Mouse (Mus musculus) kidney, postnatal 0 days (tissue): Measurements from ENCODE around the gene Map1lc3b. TPM values are rescaled to one million over a fixed set of nuclear protein-coding genes. Genes with fewer than 3 reads are reported as not detected.
A peak's percentile ranks its signal among the peaks of the same experiment; 100 is the strongest.

ENCODE experiments used
- ATAC-seq: fragments of 200-750 bp; cut with Nextera tagmentation; replicated peaks from 2 replicates; pipeline ENCODE4 v1.8.0; 2017; ENCODE audit warnings: low read depth, moderate number of reproducible peaks, moderate TSS enrichment, moderate library complexity; ENCODE audit not compliant: low FRiP score
- DNase-seq: peaks from one replicate; pipeline ENCODE4 v3.0.0-alpha.2; 2016; ENCODE audit warnings: low spot score
- H3K27ac ChIP-seq: fragments of 300-500 bp; sonication (generic); 2 replicates; pipeline ENCODE4 v1.5.1; 2014; ENCODE audit warnings: mild to moderate bottlenecking
- H3K27me3 ChIP-seq: fragments of 300-500 bp; sonication (generic); 2 replicates; pipeline ENCODE4 v1.6.1; 2014; ENCODE audit warnings: low read length, mixed read lengths; ENCODE audit not compliant: insufficient read depth
- H3K36me3 ChIP-seq: fragments of 300-500 bp; sonication (generic); 2 replicates; pipeline ENCODE4 v1.6.1; 2014; ENCODE audit warnings: low read length, mixed read lengths; ENCODE audit not compliant: insufficient read depth
- H3K4me1 ChIP-seq: fragments of 300-500 bp; sonication (generic); replicated peaks from 2 replicates; pipeline ENCODE4 v1.6.1; 2014; ENCODE audit warnings: antibody characterized with exemption, low read length, mixed read lengths; ENCODE audit not compliant: insufficient read depth
- H3K4me2 ChIP-seq: fragments of 300-500 bp; sonication (generic); 2 replicates; pipeline ENCODE4 v1.6.1; 2014; ENCODE audit warnings: mild to moderate bottlenecking, low read length, moderate library complexity, mixed read lengths
- H3K4me3 ChIP-seq: fragments of 300-500 bp; sonication (generic); replicated peaks from 2 replicates; pipeline ENCODE4 v1.5.1; 2014; ENCODE audit warnings: low read depth, low read length
- H3K9ac ChIP-seq: fragments of 300-500 bp; sonication (generic); 2 replicates; pipeline ENCODE4 v1.6.1; 2014; ENCODE audit warnings: low read depth, low read length
- H3K9me3 ChIP-seq: fragments of 300-500 bp; sonication (generic); replicated peaks from 2 replicates; pipeline ENCODE4 v1.6.1; 2016; ENCODE audit warnings: low read length, inconsistent platforms, mixed read lengths
- CTCF ChIP-seq: IDR thresholded peaks from 2 replicates; pipeline ENCODE4 v1.5.1; 2016; ENCODE audit warnings: antibody characterized with exemption, low read depth, mild to moderate bottlenecking, moderate library complexity
- WGBS: fragments of 180-500 bp; shearing (Covaris S2); extraction: QIAGEN DNeasy Blood & Tissue Kit; methylation state at CpG from one replicate; pipeline ENCODE4 v1.1.7; 2014; 5-methylcytosine and 5-hydroxymethylcytosine counted together
- polyA plus RNA-seq: library from polyadenylated mRNA; unstranded; fragments of >200 nt; fragmentation: Nextera tagmentation; extraction: Ambion mirVana; gene quantifications from 2 replicates; pipeline ENCODE4 v1.2.1, GENCODE M21; 2015

The Map1lc3b gene
- polyA plus RNA-seq, 1 experiment from 2014 or later: 281 TPM

GRCm38 (mm10) chr8:121628681-121629080, 38.5 kb downstream of the Map1lc3b start:
- Histone ChIP-seq H3K4me2 (no peak overlapping the region), H3K27me3 (no peaks in the 10 kb centered on the region), H3K36me3 (peaks cover 8% of the 10 kb centered on the region), H3K4me3 (no peak overlapping the region), H3K9me3 (no peaks in the 10 kb centered on the region), H3K4me1 (peaks cover 14% of the 10 kb centered on the region), H3K27ac (no peak overlapping the region), H3K9ac (no peak overlapping the region)
- no peak for DNase-seq
- WGBS: 84% methylated on average over 4 of the region's 4 CpGs
- TF ChIP-seq CTCF: no peak
- no peak for ATAC-seq

- 27% methylated on average over 7 of the region's 7 CpGs for WGBS
- ATAC-seq (peak; percentile 58; the same call in 1 of the 2 replicates), DNase-seq (peak; percentile 66)
Measured at GRCm38 (mm10) chr8:121631645-121632071, 41.5 kb downstream of the Map1lc3b start.

GRCm38 (mm10) chr8:121632401-121632800, 42.2 kb downstream of the Map1lc3b start:
- 80% methylated on average over 5 of the region's 5 CpGs for WGBS
- no peak for TF ChIP-seq CTCF
- Histone ChIP-seq H3K4me3 (no peak overlapping the region), H3K4me2 (no peak overlapping the region), H3K9ac (no peak overlapping the region), H3K27me3 (no peaks in the 10 kb centered on the region), H3K27ac (peak overlapping the region; percentile 73; the same call in 1 of the 2 replicates), H3K9me3 (no peaks in the 10 kb centered on the region), H3K4me1 (peaks cover 18% of the 10 kb centered on the region), H3K36me3 (peaks cover 5% of the 10 kb centered on the region)
- ATAC-seq: no peak
- no peak for DNase-seq

More at GRCm38 (mm10) chr8:121631645-121632071, 41.5 kb downstream of the Map1lc3b start:
- Histone ChIP-seq H3K4me1 (peaks cover 18% of the 10 kb centered on the region), H3K4me3 (no peak overlapping the region), H3K27ac (peak overlapping the region; percentile 73), H3K9me3 (no peaks in the 10 kb centered on the region), H3K36me3 (peaks cover 6% of the 10 kb centered on the region), H3K9ac (no peak overlapping the region), H3K27me3 (no peaks in the 10 kb centered on the region), H3K4me2 (no peak overlapping the region)
- peak; percentile 43; the same call in 1 of the 2 replicates for TF ChIP-seq CTCF

GRCm38 (mm10) chr8:121635534-121635933, 45.4 kb downstream of the Map1lc3b start:
- Histone ChIP-seq H3K4me3 (no peak overlapping the region), H3K27me3 (no peaks in the 10 kb centered on the region), H3K9ac (no peak overlapping the region), H3K4me2 (no peak overlapping the region), H3K36me3 (no peaks in the 10 kb centered on the region), H3K9me3 (no peaks in the 10 kb centered on the region), H3K4me1 (peaks cover 18% of the 10 kb centered on the region), H3K27ac (peak overlapping the region; percentile 19; the same call in 1 of the 2 replicates)
- DNase-seq: peak; percentile 71
- no peak; the same call in 1 of the 2 replicates for ATAC-seq
- 34% methylated on average over 6 of the region's 6 CpGs for WGBS
- peak; percentile 38 for TF ChIP-seq CTCF

- H3K4me1 ChIP-seq: peaks cover 19% of the 10 kb centered on the region
- 77% methylated on average over 8 of the region's 8 CpGs for WGBS
- no peak overlapping the region for H3K4me3 ChIP-seq
- no peaks in the 10 kb centered on the region for H3K9me3 ChIP-seq
- no peak for ATAC-seq
- H3K9ac ChIP-seq: no peak overlapping the region
- no peaks in the 10 kb centered on the region for H3K27me3 ChIP-seq
- TF ChIP-seq CTCF: no peak
- no peaks in the 10 kb centered on the region for H3K36me3 ChIP-seq
- no peak overlapping the region for H3K4me2 ChIP-seq
- DNase-seq: no peak
- peak overlapping the region; percentile 19; the same call in 1 of the 2 replicates for H3K27ac ChIP-seq
Measured at GRCm38 (mm10) chr8:121636180-121636579, 46.0 kb downstream of the Map1lc3b start.

- H3K4me2 ChIP-seq: no peak overlapping the region
- H3K36me3 ChIP-seq: no peaks in the 10 kb centered on the region
- H3K4me3 ChIP-seq: no peak overlapping the region
- H3K9me3 ChIP-seq: no peaks in the 10 kb centered on the region
- TF ChIP-seq CTCF: no peak
- peaks cover 23% of the 10 kb centered on the region for H3K4me1 ChIP-seq
- ATAC-seq (no peak), DNase-seq (no peak)
- H3K27me3 ChIP-seq: no peaks in the 10 kb centered on the region
- no peak overlapping the region for H3K9ac ChIP-seq
- H3K27ac ChIP-seq: 0 out of 2 replicates have a peak overlapping the region, but pooled peaks have one; percentile 50
- 55% methylated on average over 3 of the region's 3 CpGs for WGBS
Measured at GRCm38 (mm10) chr8:121642804-121643203, 52.6 kb downstream of the Map1lc3b start.

GRCm38 (mm10) chr8:121643384-121643783, 53.2 kb downstream of the Map1lc3b start:
- H3K4me3 ChIP-seq: no peak overlapping the region
- H3K4me2 ChIP-seq: no peak overlapping the region
- DNase-seq (no peak), ATAC-seq (no peak)
- WGBS: 64% methylated on average over 11 of the region's 11 CpGs
- peaks cover 29% of the 10 kb centered on the region for H3K4me1 ChIP-seq
- peak overlapping the region; percentile 50 for H3K27ac ChIP-seq
- H3K9ac ChIP-seq: no peak overlapping the region
- no peak for TF ChIP-seq CTCF
- no peaks in the 10 kb centered on the region for H3K9me3 ChIP-seq
- H3K36me3 ChIP-seq: no peaks in the 10 kb centered on the region
- no peaks in the 10 kb centered on the region for H3K27me3 ChIP-seq
